Mouse (Mus musculus) hindlimb bud, embryonic 11.5 days (tissue): ENCODE measurements around the gene E2f1.

Experiments
- DNase-seq: peaks from one replicate; pipeline ENCODE4 v3.0.0-alpha.2; 2012; ENCODE audit warnings: low read depth, low spot score; ENCODE audit errors: extremely low spot score

Gene E2f1

GRCm38 (mm10) chr2:154569836-154570286 is at the start of gene E2f1:
E2f1 (minus strand) TSS chr2:154569892.
- peak; percentile 67 for DNase-seq

GRCm38 (mm10) chr2:154617061-154617460 is 47.4 kb upstream of the E2f1 start:
- no peak for DNase-seq

GRCm38 (mm10) chr2:154615674-154616073 is 46.0 kb upstream of the E2f1 start:
- DNase-seq = no peak

GRCm38 (mm10) chr2:154614841-154615576 is 45.3 kb upstream of the E2f1 start:
- no peak for DNase-seq

DNA sequence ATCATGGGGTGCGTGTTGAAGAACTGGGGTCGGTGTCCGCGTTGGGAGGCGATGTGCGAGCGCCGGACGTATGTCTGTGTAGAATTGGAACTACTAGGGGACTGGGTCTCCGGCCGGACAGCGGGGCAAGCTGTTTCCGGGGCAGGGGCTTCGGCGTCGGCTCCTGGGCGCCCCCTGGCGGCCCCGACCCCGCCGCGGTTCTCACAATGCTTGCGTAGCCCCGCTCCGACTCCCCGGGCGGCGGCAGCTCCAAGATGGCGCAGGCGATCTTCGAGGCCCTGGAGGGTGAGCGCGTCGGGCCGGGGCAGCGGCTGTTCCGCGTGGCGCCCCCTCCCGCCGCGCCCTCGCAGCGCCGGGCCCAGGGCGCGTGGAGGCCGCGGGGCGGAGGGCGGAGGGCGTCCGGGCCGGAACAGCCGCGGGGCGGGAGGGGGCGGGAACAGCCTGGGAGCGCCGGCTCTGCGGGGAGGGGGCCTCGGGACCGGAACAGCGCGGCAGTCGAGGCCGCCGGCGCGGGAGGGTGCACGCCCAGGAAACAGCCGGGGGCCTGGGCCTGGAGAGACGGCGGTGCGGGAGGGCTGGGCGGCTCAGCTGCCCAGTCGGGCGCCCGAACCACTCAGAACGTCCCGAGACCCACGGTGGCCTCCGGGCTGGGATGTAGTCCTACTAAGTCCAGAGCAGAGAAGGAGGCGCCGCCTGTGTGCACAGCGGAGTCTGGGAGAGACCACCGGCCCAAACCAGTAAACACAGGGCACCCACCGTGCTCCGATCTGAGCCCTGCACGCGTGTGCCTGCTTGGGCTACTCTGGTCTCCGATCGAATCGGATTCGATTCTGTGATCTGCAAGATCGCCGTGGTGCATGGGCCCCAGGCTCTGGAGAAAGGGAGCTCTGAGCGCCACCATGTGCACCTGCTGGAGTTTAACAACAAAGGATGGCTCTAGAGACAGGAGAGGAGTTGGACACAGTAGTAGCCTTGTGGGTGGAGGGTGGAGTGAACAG is 43.7 kb upstream of the E2f1 start, which contains the start of the genes Zfp341 and 4930519P11Rik:
Zfp341 (plus strand) TSS at position 180 of the 998 bp plus-strand sequence.
4930519P11Rik (minus strand) TSS at position 320 of the 998 bp plus-strand sequence.
- DNase-seq = peak; percentile 39

- DNase-seq = no peak
These were observed 39.5 kb upstream of the E2f1 start for GRCm38 (mm10) chr2:154609050-154609767.

GRCm38 (mm10) chr2:154606965-154607364 is 37.3 kb upstream of the E2f1 start:
- no peak for DNase-seq

DNA sequence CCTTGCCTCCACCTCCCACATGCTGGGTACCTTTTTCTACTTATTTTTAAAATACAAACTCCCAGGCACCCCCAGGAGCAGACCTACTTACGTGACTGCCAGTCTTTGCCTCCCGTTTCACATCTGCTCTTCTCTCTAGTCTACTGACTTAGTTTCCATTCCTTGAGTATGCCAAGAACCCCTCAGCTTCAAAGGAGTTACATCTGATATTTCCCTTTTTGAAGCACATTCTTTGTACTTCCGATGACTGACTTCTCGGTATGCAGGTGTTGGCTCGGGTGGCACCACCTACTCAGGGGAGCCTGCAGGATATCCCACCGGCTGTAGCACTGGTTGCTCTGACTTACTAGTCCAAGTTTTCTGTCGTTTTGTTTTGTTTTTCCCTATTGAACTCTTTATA is 34.5 kb upstream of the E2f1 start:
- no peak for DNase-seq

- peak; percentile 98 for DNase-seq
These were observed 34.0 kb upstream of the E2f1 start, which contains the start of gene Pxmp4 for GRCm38 (mm10) chr2:154603638-154604153. Pxmp4 (minus strand) TSS chr2:154603708.

- no peak for DNase-seq
These were observed 33.4 kb upstream of the E2f1 start for GRCm38 (mm10) chr2:154603007-154603637.

- DNase-seq = no peak
These were observed 31.6 kb upstream of the E2f1 start for GRCm38 (mm10) chr2:154601324-154601723.

DNA sequence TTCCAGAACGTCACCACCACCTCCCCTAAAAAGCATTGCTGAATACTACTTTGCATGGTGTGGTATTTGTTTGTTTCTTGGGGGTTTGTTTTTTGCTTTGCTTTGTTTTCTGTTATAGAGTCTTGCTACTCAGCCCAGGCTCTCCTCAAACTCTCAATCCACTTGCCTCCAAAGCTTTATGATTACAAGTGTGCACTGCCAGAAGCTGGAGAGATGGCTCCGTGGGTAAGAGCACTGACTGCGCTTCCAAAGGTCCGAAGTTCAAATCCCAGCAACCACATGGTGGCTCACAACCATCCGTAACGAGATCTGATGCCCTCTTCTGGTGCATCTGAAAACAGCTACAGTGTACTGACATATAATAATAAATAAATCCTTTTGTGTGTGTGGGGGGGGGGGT is 30.9 kb upstream of the E2f1 start:
- DNase-seq = no peak

GRCm38 (mm10) chr2:154597399-154597798 is 27.7 kb upstream of the E2f1 start:
- DNase-seq = no peak

DNA sequence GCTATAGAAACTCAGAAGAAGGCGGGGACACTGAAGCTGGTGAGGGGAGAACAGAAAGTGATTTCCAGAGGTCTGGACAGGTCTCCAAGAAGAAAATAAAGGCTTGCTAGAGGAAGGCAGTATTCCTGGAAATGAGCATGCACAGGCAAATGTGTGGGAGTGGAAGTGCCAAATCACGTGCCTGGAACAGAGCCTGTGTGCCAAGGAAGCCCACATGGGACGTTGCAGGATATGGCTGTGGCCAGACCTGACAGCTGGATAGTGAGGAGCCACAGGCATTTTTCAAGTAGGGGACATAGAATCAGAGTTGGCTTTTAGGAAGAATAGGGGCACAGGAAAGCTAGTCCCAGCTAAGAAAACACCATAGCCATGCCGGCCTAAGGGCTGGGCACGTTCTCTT is 26.1 kb upstream of the E2f1 start:
- no peak for DNase-seq

GRCm38 (mm10) chr2:154593025-154593424 is 23.3 kb upstream of the E2f1 start:
- no peak for DNase-seq

DNA sequence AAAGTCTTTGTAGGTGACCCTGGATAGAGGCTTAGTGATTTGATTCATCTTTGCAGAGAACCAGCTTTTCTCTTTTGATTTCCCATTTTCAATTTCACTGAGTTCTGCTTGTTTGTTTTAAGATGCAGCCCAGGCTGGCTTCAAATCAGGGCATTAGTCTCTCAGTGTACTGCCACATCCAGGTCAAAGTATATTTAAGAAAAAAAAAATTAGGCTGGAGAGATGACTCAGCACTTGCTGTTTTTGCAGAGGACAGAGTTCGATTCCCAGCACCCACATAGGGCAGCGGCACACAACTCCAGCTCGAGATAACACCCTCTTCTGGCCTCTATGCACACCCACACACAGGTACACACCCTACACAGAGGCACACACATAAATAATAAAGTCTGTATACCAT is 21.5 kb upstream of the E2f1 start:
- DNase-seq = no peak

DNA sequence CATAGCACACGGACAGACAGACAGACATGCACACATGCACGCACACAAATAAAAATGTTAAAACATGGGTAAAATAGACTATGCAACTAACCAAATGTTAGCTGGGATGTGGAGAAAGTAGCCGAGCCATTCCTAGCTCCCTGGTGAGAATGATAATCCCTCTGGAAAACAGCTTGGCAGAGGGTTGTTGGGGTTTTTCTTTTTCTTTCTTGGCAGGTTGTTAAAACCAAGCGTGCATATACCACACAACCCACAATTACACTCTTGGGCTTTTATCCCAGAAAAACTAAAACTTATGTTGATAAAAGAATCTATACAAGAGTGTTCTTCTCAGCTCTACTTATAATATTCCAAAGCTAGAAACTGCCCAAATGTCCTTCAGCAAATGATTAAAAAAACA is 19.4 kb upstream of the E2f1 start:
- no peak for DNase-seq

DNA sequence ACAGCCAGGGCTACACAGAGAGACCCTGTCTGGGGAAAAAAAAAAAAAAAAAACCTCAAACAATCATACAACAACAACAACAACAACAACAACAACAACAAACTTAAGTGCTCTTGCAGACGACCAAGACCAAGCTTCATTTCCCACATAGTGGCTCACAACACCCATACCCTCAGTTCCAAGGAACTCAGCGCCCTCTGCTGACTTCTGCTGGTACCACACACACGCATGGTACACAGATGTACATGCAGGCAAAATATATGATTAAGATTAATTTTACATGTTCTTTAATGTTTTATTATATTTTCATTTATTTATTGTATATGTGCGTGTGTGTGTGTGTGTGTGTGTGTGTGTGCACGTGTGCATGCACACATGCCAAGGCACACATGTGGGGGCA is 16.7 kb upstream of the E2f1 start:
- no peak for DNase-seq

DNA sequence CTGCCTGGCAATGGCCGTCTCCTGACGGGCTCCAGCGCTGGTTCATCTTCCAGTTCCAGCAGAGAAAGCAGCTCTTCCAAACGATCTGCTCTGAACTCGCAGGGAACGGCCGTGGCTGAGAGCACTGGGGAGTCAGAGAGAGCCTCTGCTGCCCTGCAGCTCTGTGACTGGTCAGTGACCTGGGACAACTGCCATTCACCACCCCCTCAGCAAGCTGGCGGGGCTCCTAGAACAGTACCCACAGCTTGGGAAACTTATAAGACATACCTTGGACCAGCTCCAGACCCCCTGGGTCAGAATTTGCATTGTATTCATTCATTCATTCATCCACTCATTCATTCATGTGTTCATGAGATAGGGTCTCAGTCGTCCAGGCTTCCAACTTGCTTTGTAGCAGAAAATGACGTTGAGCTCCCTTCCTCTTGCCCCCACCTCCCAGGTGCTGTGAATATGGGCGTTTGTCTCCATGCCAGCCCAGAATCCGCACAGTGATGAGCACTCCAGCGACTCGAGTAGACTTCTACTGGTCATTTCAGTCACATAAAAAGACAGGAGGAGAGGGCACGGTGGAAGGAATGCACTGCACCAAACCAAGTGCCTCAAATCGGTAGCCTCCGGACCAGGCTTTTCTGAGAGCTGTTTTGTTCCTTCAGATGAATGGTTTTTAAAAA is 15.4 kb upstream of the E2f1 start:
- DNase-seq = no peak
